Mouse (Mus musculus) urinary bladder, postnatal 36 days (tissue): ENCODE measurements around the gene Rpp25.

ENCODE experiments used
- DNase-seq, 2 experiments: peaks; one replicate each; pipeline ENCODE4 v3.0.0; 2022; ENCODE audit warnings: low spot score in 2 of 2, mixed read lengths in 1 of 2

Gene Rpp25

GRCm38 (mm10) chr9:57554753-57555152, 50.9 kb downstream of the Rpp25 start:
- DNase-seq, result no peak
